Mouse (Mus musculus) urinary bladder, postnatal 10 days (tissue): ENCODE data around the gene Lmln.
"Not testable (repeated sequence)": the region's sequence is repeated elsewhere in the genome, so short reads cannot be mapped to it uniquely, and the experiment has no call there.

Experiments used
- DNase-seq: peaks from one replicate; pipeline ENCODE4 v3.0.0; 2022; ENCODE audit warnings: low spot score

Gene Lmln

GRCm38 (mm10) chr16:33062024-33062681, at the start of gene Lmln:
TSS of gene Lmln (plus strand) at chr16:33062521.
- peak; percentile 55 for DNase-seq

GRCm38 (mm10) chr16:33013801-33014200, 48.5 kb upstream of the Lmln start:
- DNase-seq = no peak

DNA sequence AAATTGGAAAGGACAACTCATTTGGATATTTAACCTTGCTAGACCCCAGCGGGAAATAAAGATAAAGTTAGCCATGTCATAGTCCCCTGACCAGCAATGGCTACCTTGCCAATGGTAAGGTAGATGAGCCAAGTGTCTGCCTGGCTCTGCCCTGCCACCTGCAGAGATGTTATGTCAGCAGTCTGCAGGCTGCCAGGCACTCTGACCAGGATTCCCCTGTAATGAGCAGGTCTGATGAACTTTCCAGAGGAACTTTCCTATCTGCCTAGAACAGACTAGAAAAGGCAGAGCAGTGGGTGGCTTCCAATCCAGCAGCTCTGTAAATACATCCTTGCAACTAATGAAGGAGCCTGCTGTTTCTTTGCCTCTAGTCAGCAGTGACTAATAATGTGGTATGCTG, 47.4 kb upstream of the Lmln start:
- no peak for DNase-seq

GRCm38 (mm10) chr16:33015396-33015907, 46.9 kb upstream of the Lmln start:
- DNase-seq = no peak

- no peak for DNase-seq
These were observed 46.3 kb upstream of the Lmln start for GRCm38 (mm10) chr16:33015986-33016385.

- DNase-seq = no peak
These were observed 44.5 kb upstream of the Lmln start for GRCm38 (mm10) chr16:33017677-33018349.

GRCm38 (mm10) chr16:33019117-33019770, 43.1 kb upstream of the Lmln start:
- no peak for DNase-seq

- DNase-seq = no peak
These were observed 40.9 kb upstream of the Lmln start for GRCm38 (mm10) chr16:33021381-33021780.

GRCm38 (mm10) chr16:33023750-33024149, 38.6 kb upstream of the Lmln start:
- DNase-seq = peak; percentile 74

- DNase-seq = no peak
These were observed 37.7 kb upstream of the Lmln start for GRCm38 (mm10) chr16:33024456-33025104.

DNA sequence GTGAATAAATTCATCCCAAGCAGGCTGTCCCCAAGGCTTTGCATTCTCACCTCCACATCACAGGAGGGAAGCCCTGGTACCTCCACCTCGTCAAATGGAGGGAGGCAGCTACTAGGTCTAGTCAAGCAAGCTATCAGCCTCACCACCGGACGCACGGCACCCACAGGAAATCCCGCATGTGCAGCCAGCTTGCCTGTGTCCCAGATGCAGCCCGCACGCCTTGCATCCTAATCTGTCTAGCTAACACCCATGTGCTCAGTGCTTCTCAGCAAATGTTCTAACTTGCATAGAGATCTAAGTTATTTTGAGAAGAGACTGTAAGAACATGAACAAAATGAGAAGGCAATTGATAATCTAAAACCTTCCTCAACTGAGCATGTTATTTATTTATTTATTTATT, 36.0 kb upstream of the Lmln start:
- DNase-seq = no peak

DNA sequence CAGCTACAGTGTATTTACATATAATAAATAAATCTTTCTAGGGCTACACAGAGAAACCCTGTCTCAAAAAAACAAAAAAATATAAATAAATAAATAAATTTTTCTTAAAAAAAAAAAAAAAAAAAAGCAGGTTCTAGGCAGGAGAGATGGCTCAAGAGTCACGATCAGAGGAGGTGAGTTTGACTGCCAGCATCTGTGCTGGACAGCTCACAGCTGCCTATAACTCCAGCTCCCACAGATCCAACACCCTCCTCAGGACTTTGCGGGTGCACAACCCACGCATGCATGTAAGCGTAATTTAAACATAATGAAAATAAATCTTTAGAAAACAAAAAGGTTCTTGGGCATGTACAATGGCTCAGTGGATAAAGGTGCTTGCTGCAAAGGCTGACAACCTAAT, 26.3 kb upstream of the Lmln start:
- DNase-seq = no peak

- no peak for DNase-seq
These were observed 19.6 kb upstream of the Lmln start for GRCm38 (mm10) chr16:33042682-33043081.

- DNase-seq = no peak
These were observed 19.1 kb upstream of the Lmln start for GRCm38 (mm10) chr16:33043268-33043667.

GRCm38 (mm10) chr16:33048004-33048403, 14.3 kb upstream of the Lmln start:
- no peak for DNase-seq

DNA sequence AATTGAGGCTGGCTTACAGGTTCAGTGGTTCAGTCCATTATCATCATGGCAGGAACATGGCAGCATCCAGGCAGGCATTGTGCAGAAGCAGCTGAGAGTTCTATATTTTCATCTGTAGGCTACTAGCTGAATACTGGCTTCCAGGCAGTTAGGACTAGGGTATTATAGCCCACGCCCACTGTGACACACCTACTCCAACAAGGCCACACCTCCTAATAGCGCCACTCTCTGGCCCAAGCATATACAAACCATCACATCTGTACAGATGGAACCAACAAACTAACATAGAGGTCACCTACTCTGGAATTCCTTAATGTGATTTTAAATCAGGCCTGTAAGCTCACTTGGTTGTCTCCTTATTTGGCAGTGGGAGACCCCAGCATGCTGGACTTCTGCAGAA, 13.6 kb upstream of the Lmln start:
- DNase-seq = no peak

GRCm38 (mm10) chr16:33049809-33050208, 12.5 kb upstream of the Lmln start:
- DNase-seq = no peak

DNA sequence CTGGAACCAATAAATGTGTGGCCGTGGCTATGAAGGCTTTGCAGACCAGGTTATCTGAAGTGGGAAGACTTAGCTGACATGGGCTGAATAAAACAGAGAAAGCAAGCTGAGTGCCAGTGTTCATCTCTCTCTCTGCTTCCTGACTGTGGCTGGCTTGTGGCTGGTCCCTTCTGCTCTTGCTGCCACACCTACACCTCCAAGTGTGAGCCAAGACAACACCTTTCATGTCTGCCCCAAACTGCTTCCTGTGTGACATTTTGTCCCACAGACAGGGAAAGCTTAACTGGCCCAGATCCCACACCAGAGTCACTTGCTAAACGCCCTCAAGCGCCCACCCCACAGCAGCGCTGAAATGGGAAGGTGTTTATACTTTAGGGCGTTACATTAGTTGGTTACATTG, 9.2 kb upstream of the Lmln start:
- no peak for DNase-seq

GRCm38 (mm10) chr16:33054927-33055326, 7.4 kb upstream of the Lmln start:
- DNase-seq = not testable (repeated sequence)

- DNase-seq = no peak
These were observed 6.7 kb upstream of the Lmln start for GRCm38 (mm10) chr16:33055655-33056054.

GRCm38 (mm10) chr16:33056095-33056785, 6.1 kb upstream of the Lmln start, which contains the start of the genes Iqcg and Rpl35a:
TSS of gene Iqcg (minus strand) at chr16:33056218.
TSS of gene Rpl35a (plus strand) at chr16:33056453.
- peak; percentile 66 for DNase-seq

DNA sequence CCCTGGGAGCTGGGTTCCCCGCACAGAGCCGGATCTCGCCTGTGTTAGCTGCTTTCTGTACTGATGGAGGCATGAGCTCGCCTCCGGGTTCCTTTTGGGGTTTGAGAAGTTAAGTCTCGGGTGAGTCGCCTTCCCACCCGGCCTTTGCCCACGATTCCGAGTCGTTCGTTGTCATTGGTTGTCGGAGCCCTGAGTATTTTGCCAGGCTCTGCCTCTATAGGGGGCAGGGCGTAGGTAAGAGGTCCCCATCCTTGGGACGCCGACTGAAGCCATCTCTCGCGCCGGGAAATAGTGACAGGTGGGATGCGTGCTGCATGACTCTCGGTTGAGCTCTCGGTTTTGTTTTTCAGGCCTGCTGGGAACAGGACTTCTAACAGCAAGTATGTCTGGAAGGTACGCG, 5.5 kb upstream of the Lmln start:
- no peak for DNase-seq
